Mouse (Mus musculus) thymus, adult 2 months (tissue): Measurements from ENCODE around the gene Tbxas1.

Source experiments
- CTCF ChIP-seq: fragments of 200-500 bp; IDR thresholded peaks from 2 replicates; pipeline ENCODE4 v1.5.1; 2012; ENCODE audit warnings: mild to moderate bottlenecking, control low read depth, low read length, moderate library complexity, borderline replicate concordance; ENCODE audit not compliant: control insufficient read depth, poor library complexity, insufficient read depth; ENCODE audit errors: extremely low read depth
- POLR2A ChIP-seq: fragments of 200-500 bp; IDR thresholded peaks from 2 replicates; pipeline ENCODE4 v1.6.1; 2012; ENCODE audit warnings: mild to moderate bottlenecking, low read length, control low read depth, moderate library complexity; ENCODE audit not compliant: control insufficient read depth, poor library complexity, insufficient read depth; ENCODE audit errors: extremely low read depth

- no peak for TF ChIP-seq CTCF
- TF ChIP-seq POLR2A, result no peak
Measured at GRCm38 (mm10) chr6:38944392-38944791, 69.2 kb downstream of the Tbxas1 start.
